Mouse (Mus musculus) neural tube, embryonic 11.5 days (tissue): ENCODE results near the gene Ccnl2. TPM values are rescaled to one million over a fixed set of nuclear protein-coding genes. Genes with fewer than 3 reads are reported as not detected.

Source experiments
- ATAC-seq: fragments of 200-750 bp; cut with Nextera tagmentation; 2 replicates; pipeline ENCODE4 v1.8.0; 2017; ENCODE audit warnings: moderate number of reproducible peaks, mild to moderate bottlenecking, moderate TSS enrichment, moderate library complexity; ENCODE audit not compliant: insufficient read depth, low FRiP score, low TSS enrichment
- DNase-seq: peaks from one replicate; pipeline ENCODE4 v3.0.0-alpha.2; 2015; ENCODE audit warnings: low spot score
- H3K27ac ChIP-seq: fragments of 300-500 bp; sonication (generic); 2 replicates; pipeline ENCODE4 v1.5.1; 2014; ENCODE audit warnings: low read depth, mild to moderate bottlenecking, low read length
- H3K27me3 ChIP-seq: fragments of 300-500 bp; sonication (generic); 2 replicates; pipeline ENCODE4 v1.6.1; 2014; ENCODE audit warnings: mild to moderate bottlenecking, low read length, mixed read lengths; ENCODE audit not compliant: control insufficient read depth, insufficient read depth
- H3K36me3 ChIP-seq: fragments of 300-500 bp; sonication (generic); 2 replicates; pipeline ENCODE4 v1.6.1; 2014; ENCODE audit warnings: mild to moderate bottlenecking, low read length, moderate library complexity, mixed read lengths; ENCODE audit not compliant: control insufficient read depth, insufficient read depth
- H3K4me1 ChIP-seq: fragments of 300-500 bp; sonication (generic); 2 replicates; pipeline ENCODE4 v1.6.1; 2014; ENCODE audit warnings: low read length, mixed read lengths; ENCODE audit not compliant: control insufficient read depth, insufficient read depth
- H3K4me2 ChIP-seq: fragments of 300-500 bp; sonication (generic); 2 replicates; pipeline ENCODE4 v1.6.1; 2014; ENCODE audit warnings: low read depth, mild to moderate bottlenecking, moderate library complexity
- H3K4me3 ChIP-seq: fragments of 300-500 bp; sonication (generic); 2 replicates; pipeline ENCODE4 v1.5.1; 2014; ENCODE audit warnings: low read depth, low read length
- H3K9ac ChIP-seq: fragments of 300-500 bp; sonication (generic); 2 replicates; pipeline ENCODE4 v1.6.1; 2014; ENCODE audit warnings: mild to moderate bottlenecking, low read length
- H3K9me3 ChIP-seq: fragments of 300-500 bp; sonication (generic); 2 replicates; pipeline ENCODE4 v1.6.1; 2016; ENCODE audit warnings: low read length; ENCODE audit not compliant: control insufficient read depth
- WGBS: fragments of 180-500 bp; shearing (Covaris S2); extraction: QIAGEN DNeasy Blood & Tissue Kit; methylation state at CpG from one replicate; pipeline ENCODE4 v1.1.7; 2014; 5-methylcytosine and 5-hydroxymethylcytosine counted together
- polyA plus RNA-seq: library from polyadenylated mRNA; unstranded; fragments of >200 nt; fragmentation: Nextera tagmentation; extraction: Ambion mirVana; gene quantifications from 2 replicates; pipeline ENCODE4 v1.2.1, GENCODE M21; 2014

The Ccnl2 gene
- polyA plus RNA-seq, 1 experiment from 2014 or later: 188 TPM

- Histone ChIP-seq H3K4me1 (peaks cover 18% of the 10 kb centered on the region), H3K4me3 (peak overlapping the region; percentile 93), H3K36me3 (peaks cover 2% of the 10 kb centered on the region; the same call in 1 of the 2 replicates), H3K9me3 (no peaks in the 10 kb centered on the region), H3K27me3 (no peaks in the 10 kb centered on the region), H3K4me2 (peak overlapping the region; percentile 92), H3K9ac (peak overlapping the region; percentile 87), H3K27ac (no peak overlapping the region)
- 58% methylated on average over 7 of the region's 7 CpGs for WGBS
- no peak for DNase-seq
- no peak for ATAC-seq
Observed at GRCm38 (mm10) chr4:155848434-155849095, 36.3 kb downstream of the Ccnl2 start.

GRCm38 (mm10) chr4:155849391-155849790, 37.1 kb downstream of the Ccnl2 start:
- H3K9me3 ChIP-seq: no peaks in the 10 kb centered on the region
- H3K36me3 ChIP-seq: no peaks in the 10 kb centered on the region
- WGBS: 86% methylated on average over 2 of the region's 2 CpGs
- ATAC-seq: no peak
- no peak overlapping the region for H3K4me3 ChIP-seq
- no peak overlapping the region for H3K27ac ChIP-seq
- H3K9ac ChIP-seq: no peak overlapping the region
- peaks cover 18% of the 10 kb centered on the region for H3K4me1 ChIP-seq
- H3K4me2 ChIP-seq: no peak overlapping the region
- no peaks in the 10 kb centered on the region for H3K27me3 ChIP-seq
- no peak for DNase-seq

GRCm38 (mm10) chr4:155849792-155850451, 37.6 kb downstream of the Ccnl2 start:
- H3K4me1 ChIP-seq: peaks cover 18% of the 10 kb centered on the region
- H3K27me3 ChIP-seq: no peaks in the 10 kb centered on the region
- no peak overlapping the region for H3K27ac ChIP-seq
- no peak overlapping the region for H3K9ac ChIP-seq
- H3K4me2 ChIP-seq: no peak overlapping the region
- H3K9me3 ChIP-seq: no peaks in the 10 kb centered on the region
- ATAC-seq (no peak), DNase-seq (no peak)
- H3K4me3 ChIP-seq: no peak overlapping the region
- H3K36me3 ChIP-seq: peaks cover under 1% of the 10 kb centered on the region
- 84% methylated on average over 3 of the region's 3 CpGs for WGBS

- H3K4me2 ChIP-seq: no peak overlapping the region
- H3K4me3 ChIP-seq: no peak overlapping the region
- no peak for DNase-seq
- H3K9ac ChIP-seq: no peak overlapping the region
- H3K9me3 ChIP-seq: no peaks in the 10 kb centered on the region
- H3K27me3 ChIP-seq: no peaks in the 10 kb centered on the region
- ATAC-seq: no peak
- peaks cover 17% of the 10 kb centered on the region for H3K4me1 ChIP-seq
- peaks cover 4% of the 10 kb centered on the region for H3K36me3 ChIP-seq
- WGBS: 91% methylated on average over 3 of the region's 3 CpGs
- no peak overlapping the region for H3K27ac ChIP-seq
Observed at GRCm38 (mm10) chr4:155851368-155851767, 39.1 kb downstream of the Ccnl2 start.

- Histone ChIP-seq H3K27ac (no peak overlapping the region), H3K36me3 (peaks cover 5% of the 10 kb centered on the region), H3K4me1 (peaks cover 14% of the 10 kb centered on the region), H3K4me3 (no peak overlapping the region), H3K9ac (no peak overlapping the region), H3K9me3 (no peaks in the 10 kb centered on the region), H3K27me3 (no peaks in the 10 kb centered on the region), H3K4me2 (no peak overlapping the region)
- no peak for DNase-seq
- ATAC-seq: no peak
- WGBS: 93% methylated on average over 2 of the region's 2 CpGs
Observed at GRCm38 (mm10) chr4:155851951-155852411, 39.7 kb downstream of the Ccnl2 start.

GRCm38 (mm10) chr4:155853421-155853820, 41.1 kb downstream of the Ccnl2 start:
- H3K4me2 ChIP-seq: no peak overlapping the region
- H3K4me1 ChIP-seq: peaks cover 7% of the 10 kb centered on the region
- no peak overlapping the region for H3K9ac ChIP-seq
- no peak overlapping the region for H3K4me3 ChIP-seq
- peaks cover 9% of the 10 kb centered on the region for H3K36me3 ChIP-seq
- WGBS: 90% methylated on average over 9 of the region's 9 CpGs
- DNase-seq (no peak), ATAC-seq (no peak)
- no peaks in the 10 kb centered on the region for H3K27me3 ChIP-seq
- no peaks in the 10 kb centered on the region for H3K9me3 ChIP-seq
- no peak overlapping the region for H3K27ac ChIP-seq

- Histone ChIP-seq H3K4me2 (no peak overlapping the region), H3K9ac (no peak overlapping the region), H3K4me1 (no peaks in the 10 kb centered on the region), H3K27ac (no peak overlapping the region), H3K4me3 (no peak overlapping the region), H3K27me3 (no peaks in the 10 kb centered on the region), H3K9me3 (no peaks in the 10 kb centered on the region), H3K36me3 (peaks cover 11% of the 10 kb centered on the region)
- DNase-seq: no peak
- no peak for ATAC-seq
- WGBS: 96% methylated on average over 12 of the region's 12 CpGs
Observed at GRCm38 (mm10) chr4:155854991-155855390, 42.7 kb downstream of the Ccnl2 start.

GRCm38 (mm10) chr4:155856071-155856470, 43.8 kb downstream of the Ccnl2 start:
- Histone ChIP-seq H3K4me1 (no peaks in the 10 kb centered on the region), H3K9me3 (no peaks in the 10 kb centered on the region), H3K4me2 (no peak overlapping the region), H3K9ac (no peak overlapping the region), H3K27ac (no peak overlapping the region), H3K27me3 (no peaks in the 10 kb centered on the region), H3K36me3 (peaks cover 11% of the 10 kb centered on the region), H3K4me3 (no peak overlapping the region)
- DNase-seq (no peak), ATAC-seq (no peak)
- 96% methylated on average over 12 of the region's 12 CpGs for WGBS

GRCm38 (mm10) chr4:155856881-155857280, 44.6 kb downstream of the Ccnl2 start:
- Histone ChIP-seq H3K9me3 (no peaks in the 10 kb centered on the region), H3K9ac (no peak overlapping the region), H3K27ac (no peak overlapping the region), H3K4me3 (no peak overlapping the region), H3K36me3 (peaks cover 11% of the 10 kb centered on the region), H3K27me3 (no peaks in the 10 kb centered on the region), H3K4me1 (no peaks in the 10 kb centered on the region), H3K4me2 (no peak overlapping the region)
- WGBS: 84% methylated on average over 3 of the region's 3 CpGs
- no peak for DNase-seq
- ATAC-seq: no peak
